Mouse (Mus musculus) heart, embryonic 16.5 days (tissue): ENCODE measurements around the gene Dnajb11. TPM values are rescaled to one million over a fixed set of nuclear protein-coding genes. Genes with fewer than 3 reads are reported as not detected.

ENCODE experiments used
- ATAC-seq: fragments of 200-750 bp; cut with Nextera tagmentation; replicated peaks from 2 replicates; pipeline ENCODE4 v1.8.0; 2017; ENCODE audit warnings: moderate number of reproducible peaks; ENCODE audit not compliant: insufficient read depth, low FRiP score; ENCODE audit errors: extremely low read depth
- H3K27ac ChIP-seq: fragments of 300-500 bp; sonication (generic); 2 replicates; pipeline ENCODE4 v1.5.1; 2014; ENCODE audit warnings: mild to moderate bottlenecking, low read length, control low read depth, moderate library complexity
- H3K27me3 ChIP-seq: fragments of 300-500 bp; sonication (generic); 2 replicates; pipeline ENCODE4 v1.6.1; 2014; ENCODE audit warnings: low read length, mixed read lengths; ENCODE audit not compliant: control insufficient read depth, insufficient read depth
- H3K36me3 ChIP-seq: fragments of 300-500 bp; sonication (generic); 2 replicates; pipeline ENCODE4 v1.6.1; 2014; ENCODE audit not compliant: control insufficient read depth, insufficient read depth
- H3K4me1 ChIP-seq: fragments of 300-500 bp; sonication (generic); 2 replicates; pipeline ENCODE4 v1.6.1; 2014; ENCODE audit warnings: low read length, mixed read lengths; ENCODE audit not compliant: control insufficient read depth, insufficient read depth
- H3K4me2 ChIP-seq: fragments of 300-500 bp; sonication (generic); 2 replicates; pipeline ENCODE4 v1.6.1; 2014; ENCODE audit warnings: low read depth, mild to moderate bottlenecking, control low read depth, low read length
- H3K4me3 ChIP-seq: fragments of 300-500 bp; sonication (generic); 2 replicates; pipeline ENCODE4 v1.5.1; 2014; ENCODE audit warnings: mild to moderate bottlenecking, control low read depth, low read length
- H3K9ac ChIP-seq: fragments of 300-500 bp; sonication (generic); 2 replicates; pipeline ENCODE4 v1.6.1; 2014; ENCODE audit warnings: low read length, control low read depth
- H3K9me3 ChIP-seq: fragments of 300-500 bp; sonication (generic); replicated peaks from 2 replicates; pipeline ENCODE4 v1.6.1; 2016; ENCODE audit warnings: low read length; ENCODE audit not compliant: control insufficient read depth
- WGBS: fragments of 180-500 bp; shearing (Covaris S2); extraction: QIAGEN DNeasy Blood & Tissue Kit; methylation state at CpG from one replicate; pipeline ENCODE4 v1.1.7; 2014; 5-methylcytosine and 5-hydroxymethylcytosine counted together
- polyA plus RNA-seq: library from polyadenylated mRNA; unstranded; fragments of >200 nt; fragmentation: Nextera tagmentation; extraction: Ambion mirVana; gene quantifications from 2 replicates; pipeline ENCODE4 v1.2.1, GENCODE M21; 2015

Gene Dnajb11
- polyA plus RNA-seq, 1 experiment from 2014 or later = 96.2 TPM

- WGBS = 71% methylated on average over 4 of the region's 4 CpGs
- no peaks in the 10 kb centered on the region for H3K27me3 ChIP-seq
- no peaks in the 10 kb centered on the region for H3K9me3 ChIP-seq
- no peak overlapping the region for H3K27ac ChIP-seq
- ATAC-seq = no peak
- no peaks in the 10 kb centered on the region for H3K36me3 ChIP-seq
- no peak overlapping the region for H3K4me3 ChIP-seq
- no peak overlapping the region for H3K4me2 ChIP-seq
- peaks cover 7% of the 10 kb centered on the region for H3K4me1 ChIP-seq
- H3K9ac ChIP-seq = no peak overlapping the region
These were observed 12.2 kb upstream of the Dnajb11 start for GRCm38 (mm10) chr16:22845481-22845880.

- Histone ChIP-seq H3K27ac (no peak overlapping the region), H3K9ac (no peak overlapping the region), H3K27me3 (no peaks in the 10 kb centered on the region), H3K4me3 (no peak overlapping the region), H3K36me3 (no peaks in the 10 kb centered on the region), H3K9me3 (no peaks in the 10 kb centered on the region), H3K4me1 (0 out of 2 replicates have a peak, but pooled peaks cover 6% of the 10 kb centered on the region), H3K4me2 (no peak overlapping the region)
- WGBS = 82% methylated on average over 1 of the region's 1 CpGs
- ATAC-seq = no peak
These were observed 10.0 kb upstream of the Dnajb11 start for GRCm38 (mm10) chr16:22847686-22848085.

- no peak for ATAC-seq
- 97% methylated on average over 1 of the region's 1 CpGs for WGBS
- H3K27me3 ChIP-seq = no peaks in the 10 kb centered on the region
- no peak overlapping the region for H3K4me3 ChIP-seq
- no peak overlapping the region for H3K27ac ChIP-seq
- no peaks in the 10 kb centered on the region for H3K9me3 ChIP-seq
- H3K36me3 ChIP-seq = no peaks in the 10 kb centered on the region
- H3K4me2 ChIP-seq = no peak overlapping the region
- 0 out of 2 replicates have a peak, but pooled peaks cover 6% of the 10 kb centered on the region for H3K4me1 ChIP-seq
- H3K9ac ChIP-seq = no peak overlapping the region
These were observed 9.3 kb upstream of the Dnajb11 start for GRCm38 (mm10) chr16:22848331-22848730.

GRCm38 (mm10) chr16:22852709-22853108 lies 4.9 kb upstream of the Dnajb11 start:
- no peaks in the 10 kb centered on the region for H3K9me3 ChIP-seq
- no peaks in the 10 kb centered on the region for H3K27me3 ChIP-seq
- peaks cover 4% of the 10 kb centered on the region for H3K4me1 ChIP-seq
- no peak overlapping the region for H3K9ac ChIP-seq
- no peak for ATAC-seq
- WGBS = 86% methylated on average over 4 of the region's 4 CpGs
- no peaks in the 10 kb centered on the region for H3K36me3 ChIP-seq
- no peak overlapping the region for H3K4me2 ChIP-seq
- no peak overlapping the region for H3K27ac ChIP-seq
- no peak overlapping the region for H3K4me3 ChIP-seq

GRCm38 (mm10) chr16:22856773-22857172 lies 872 bp upstream of the Dnajb11 start:
- peak overlapping the region; percentile 77 for H3K9ac ChIP-seq
- no peaks in the 10 kb centered on the region for H3K27me3 ChIP-seq
- no peak for ATAC-seq
- peak overlapping the region; percentile 88 for H3K27ac ChIP-seq
- peak overlapping the region; percentile 72 for H3K4me3 ChIP-seq
- no peaks in the 10 kb centered on the region for H3K36me3 ChIP-seq
- 11% methylated on average over 9 of the region's 9 CpGs for WGBS
- peak overlapping the region; percentile 92 for H3K4me2 ChIP-seq
- H3K9me3 ChIP-seq = no peaks in the 10 kb centered on the region
- H3K4me1 ChIP-seq = peaks cover 11% of the 10 kb centered on the region

GRCm38 (mm10) chr16:22872397-22872796 lies 14.8 kb downstream of the Dnajb11 start:
- H3K27me3 ChIP-seq = no peaks in the 10 kb centered on the region
- no peak overlapping the region for H3K4me3 ChIP-seq
- no peak overlapping the region for H3K9ac ChIP-seq
- peaks cover 51% of the 10 kb centered on the region for H3K36me3 ChIP-seq
- ATAC-seq = no peak
- H3K27ac ChIP-seq = no peak overlapping the region
- no peaks in the 10 kb centered on the region for H3K9me3 ChIP-seq
- 88% methylated on average over 8 of the region's 8 CpGs for WGBS
- H3K4me2 ChIP-seq = no peak overlapping the region
- H3K4me1 ChIP-seq = no peaks in the 10 kb centered on the region

GRCm38 (mm10) chr16:22873369-22873768 lies 15.7 kb downstream of the Dnajb11 start:
- ATAC-seq = no peak
- Histone ChIP-seq H3K4me3 (no peak overlapping the region), H3K4me2 (no peak overlapping the region), H3K9me3 (no peaks in the 10 kb centered on the region), H3K9ac (no peak overlapping the region), H3K27me3 (no peaks in the 10 kb centered on the region), H3K27ac (no peak overlapping the region), H3K4me1 (no peaks in the 10 kb centered on the region), H3K36me3 (peaks cover 43% of the 10 kb centered on the region)
- 52% methylated on average over 4 of the region's 4 CpGs for WGBS

GRCm38 (mm10) chr16:22876218-22877043 lies 18.8 kb downstream of the Dnajb11 start:
- 39% methylated on average over 9 of the region's 9 CpGs for WGBS
- Histone ChIP-seq H3K4me2 (no peak overlapping the region), H3K27me3 (0 out of 2 replicates have a peak, but pooled peaks cover 2% of the 10 kb centered on the region), H3K27ac (no peak overlapping the region), H3K4me3 (no peak overlapping the region), H3K9me3 (no peaks in the 10 kb centered on the region), H3K9ac (no peak overlapping the region), H3K36me3 (peaks cover 19% of the 10 kb centered on the region), H3K4me1 (no peaks in the 10 kb centered on the region)
- no peak for ATAC-seq

- no peak overlapping the region for H3K4me3 ChIP-seq
- H3K9me3 ChIP-seq = no peaks in the 10 kb centered on the region
- H3K36me3 ChIP-seq = peaks cover 6% of the 10 kb centered on the region
- H3K9ac ChIP-seq = no peak overlapping the region
- H3K4me1 ChIP-seq = no peaks in the 10 kb centered on the region
- ATAC-seq = no peak
- WGBS = 62% methylated on average over 11 of the region's 11 CpGs
- H3K27me3 ChIP-seq = 0 out of 2 replicates have a peak, but pooled peaks cover 2% of the 10 kb centered on the region
- no peak overlapping the region for H3K27ac ChIP-seq
- no peak overlapping the region for H3K4me2 ChIP-seq
These were observed 20.2 kb downstream of the Dnajb11 start for GRCm38 (mm10) chr16:22877660-22878390.
